Mouse (Mus musculus) lung, postnatal 25 days (tissue): ENCODE measurements around the gene Snx29.

ENCODE experiments used
- DNase-seq: peaks from one replicate; pipeline ENCODE4 v3.0.0; 2022; ENCODE audit warnings: low spot score

Snx29 gene

GRCm38 (mm10) chr16:11731014-11731535 lies 408.4 kb downstream of the Snx29 start:
- DNase-seq: no peak

GRCm38 (mm10) chr16:11738341-11738740 lies 415.6 kb downstream of the Snx29 start:
- no peak for DNase-seq

DNA sequence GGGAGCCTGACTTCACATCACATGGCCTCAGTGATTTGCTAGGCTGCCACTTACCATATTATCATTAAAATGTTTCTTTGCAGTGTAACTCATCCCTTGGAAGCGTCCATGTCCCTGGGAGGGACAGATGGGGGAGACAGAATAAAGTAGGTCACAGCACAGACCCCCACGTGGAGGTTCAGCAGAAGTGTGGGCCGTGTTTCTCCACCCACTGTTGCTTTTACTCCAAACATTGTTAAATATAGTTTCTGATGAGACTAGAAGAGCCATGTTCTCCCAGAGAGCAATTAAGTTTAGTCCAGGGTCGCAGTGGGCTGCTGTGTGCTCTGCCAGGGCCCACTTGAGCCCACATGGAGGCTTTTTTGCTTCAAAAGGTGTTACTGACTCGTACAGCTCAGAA lies 419.2 kb downstream of the Snx29 start:
- DNase-seq: no peak

DNA sequence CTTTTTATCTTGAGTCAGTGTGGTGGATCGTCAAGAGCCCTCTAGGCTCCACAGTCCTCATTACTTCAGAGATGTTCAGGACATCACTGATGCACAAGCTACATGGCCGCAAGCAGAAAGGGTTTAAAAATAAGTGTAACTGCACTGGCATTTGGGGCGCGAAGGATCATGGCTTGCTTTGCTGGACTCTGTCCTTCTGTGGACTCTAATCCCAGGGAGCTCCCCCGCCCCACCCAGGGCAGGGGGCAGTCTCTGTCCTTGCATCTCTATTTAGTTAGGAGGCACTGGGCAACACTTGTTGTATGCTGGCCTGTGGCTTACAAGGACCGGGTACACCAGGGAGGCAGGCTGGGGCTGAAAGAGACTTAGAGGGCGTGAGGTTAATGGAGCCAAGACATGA lies 419.6 kb downstream of the Snx29 start:
- DNase-seq: no peak

DNA sequence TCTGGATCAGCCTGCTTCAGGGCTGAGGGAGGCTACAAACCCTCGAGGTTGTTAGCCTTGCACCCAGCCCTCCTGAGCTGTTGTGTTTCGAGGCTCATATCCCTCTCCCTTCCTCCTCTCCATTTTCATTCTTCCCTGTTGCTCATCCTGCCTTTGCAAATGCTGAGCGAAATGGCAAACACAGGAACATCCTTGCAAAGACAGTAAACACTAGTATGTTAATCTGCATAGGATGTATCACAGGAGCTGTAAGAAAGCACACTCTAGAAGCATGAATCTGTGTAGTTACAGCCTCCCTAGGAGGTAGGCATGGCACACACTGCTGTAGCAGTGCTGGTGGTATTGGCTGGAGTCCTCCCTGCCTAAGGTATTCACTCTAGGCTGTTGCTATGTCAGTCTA lies 420.3 kb downstream of the Snx29 start:
- no peak for DNase-seq

DNA sequence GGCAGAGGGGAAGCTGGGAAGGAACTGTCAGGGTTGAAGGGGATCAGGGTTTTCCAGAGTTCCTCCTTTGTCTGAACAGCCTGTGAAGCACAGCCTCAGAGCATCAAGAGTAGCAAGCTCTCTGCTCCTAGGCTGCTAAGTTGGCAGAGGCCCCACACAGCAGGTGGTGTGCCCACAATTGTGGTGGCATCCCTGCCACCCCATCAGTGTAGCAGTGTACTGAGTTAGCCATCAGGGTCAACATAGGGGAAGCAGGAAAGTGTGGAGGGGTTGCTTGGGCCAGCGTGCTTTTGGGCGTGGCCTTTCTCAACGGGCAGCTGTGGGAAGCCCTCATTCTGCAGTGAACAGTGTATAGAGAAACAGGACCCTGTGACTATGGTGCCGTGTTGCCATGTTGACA lies 421.0 kb downstream of the Snx29 start:
- DNase-seq: no peak

- no peak for DNase-seq
These were observed 423.3 kb downstream of the Snx29 start for GRCm38 (mm10) chr16:11746036-11746435.

DNA sequence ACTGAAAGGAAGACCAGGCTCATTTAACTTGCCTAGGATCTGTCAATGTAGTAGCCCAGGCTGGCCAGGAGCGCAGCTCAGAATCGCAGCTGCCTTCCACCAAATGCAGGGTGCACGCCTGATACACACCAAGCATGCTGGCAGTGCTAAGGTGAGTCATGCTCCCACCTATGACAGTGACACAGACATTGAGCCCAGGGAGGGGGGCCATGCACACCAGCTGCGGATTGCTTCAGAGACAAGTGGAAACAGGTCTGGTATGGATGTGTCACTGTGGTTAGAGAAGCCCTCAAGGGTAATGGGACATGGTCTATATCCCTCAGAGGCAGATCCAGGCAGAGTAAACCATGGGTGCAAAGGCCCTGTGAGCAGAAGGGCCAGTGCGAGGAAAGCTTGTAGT lies 425.2 kb downstream of the Snx29 start:
- DNase-seq: no peak

- no peak for DNase-seq
These were observed 426.4 kb downstream of the Snx29 start for GRCm38 (mm10) chr16:11749111-11749510.

GRCm38 (mm10) chr16:11750605-11751004 lies 427.9 kb downstream of the Snx29 start:
- no peak for DNase-seq

DNA sequence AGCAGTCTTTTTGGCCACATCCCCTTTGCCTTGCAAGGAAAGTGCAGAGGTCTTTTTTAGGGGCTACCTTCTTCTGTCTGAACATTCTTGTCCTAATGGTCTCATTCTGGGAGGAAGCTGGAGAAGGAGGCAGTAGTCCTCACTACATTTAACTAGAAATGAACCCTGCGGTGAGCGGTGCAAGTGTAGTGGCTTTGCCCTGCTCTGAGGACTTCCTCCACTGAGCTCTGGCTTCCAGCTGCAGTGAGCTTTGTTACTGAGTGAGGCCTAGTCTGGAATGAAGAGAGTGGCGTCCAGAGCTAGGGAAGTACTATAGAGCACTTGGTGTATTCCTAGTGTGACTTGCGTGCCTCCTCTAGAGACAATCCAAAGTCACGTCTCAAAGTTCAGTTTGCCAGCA lies 429.8 kb downstream of the Snx29 start:
- DNase-seq: no peak

DNA sequence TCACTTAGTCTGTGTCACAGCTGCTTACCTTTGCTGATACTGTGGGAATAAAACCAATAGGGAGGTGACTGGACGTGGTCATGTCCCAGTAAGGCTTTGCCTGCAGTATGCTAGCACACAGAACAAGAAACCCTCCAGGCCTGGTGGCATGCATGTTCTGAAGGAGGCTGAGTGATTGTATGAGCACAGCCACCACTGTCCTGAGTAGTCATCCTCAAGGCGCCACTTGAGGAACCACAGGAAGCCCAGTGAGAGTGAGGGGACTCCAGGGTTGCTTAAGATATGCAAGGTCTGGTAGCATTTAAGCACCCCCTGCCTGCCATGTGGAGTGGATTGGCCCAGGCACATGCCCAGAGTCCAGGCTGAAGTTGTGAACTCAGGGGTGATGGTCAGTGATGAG lies 430.8 kb downstream of the Snx29 start:
- DNase-seq: no peak

- no peak for DNase-seq
These were observed 431.4 kb downstream of the Snx29 start for GRCm38 (mm10) chr16:11754136-11754535.

DNA sequence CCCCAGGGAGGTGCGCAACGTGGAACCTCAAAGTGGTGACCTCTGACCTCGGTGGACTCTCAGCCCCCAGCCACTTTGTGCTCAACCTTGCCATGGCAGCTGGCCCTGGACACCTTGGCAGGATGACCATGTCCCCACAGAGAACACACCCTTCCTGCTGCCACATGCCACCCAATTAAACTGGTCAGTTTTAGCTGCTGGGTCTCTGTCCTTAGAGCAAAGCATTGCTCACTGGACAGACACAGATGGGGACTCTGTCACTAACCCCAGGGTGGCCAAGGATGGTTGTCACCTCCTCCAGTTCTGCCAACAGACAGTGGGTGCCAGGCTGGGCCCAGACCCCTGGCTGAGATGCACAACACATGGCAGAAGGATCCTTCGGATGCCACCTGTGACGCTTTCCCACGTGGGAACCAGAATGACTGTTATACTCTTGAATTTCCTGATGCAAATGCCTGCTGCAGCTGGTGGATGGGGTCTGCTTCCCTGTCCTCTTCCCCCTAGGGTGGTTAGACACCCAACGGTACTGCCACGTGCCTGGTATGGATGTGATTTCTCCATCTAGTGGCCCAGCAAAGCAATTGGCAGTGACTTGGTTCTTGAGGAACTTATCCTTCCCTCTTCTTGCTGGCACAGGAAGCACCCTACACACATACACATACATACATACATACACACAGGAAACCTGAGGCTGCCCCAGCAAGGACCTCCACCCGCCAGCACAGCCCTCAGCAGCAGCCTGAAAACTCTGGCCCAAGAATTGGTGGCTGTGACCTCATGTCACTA lies 432.8 kb downstream of the Snx29 start:
- no peak for DNase-seq

- DNase-seq: no peak
These were observed 434.0 kb downstream of the Snx29 start for GRCm38 (mm10) chr16:11756598-11757245.

GRCm38 (mm10) chr16:11757471-11757870 lies 434.8 kb downstream of the Snx29 start:
- DNase-seq: no peak

- DNase-seq: peak; percentile 53
These were observed 435.2 kb downstream of the Snx29 start for GRCm38 (mm10) chr16:11757951-11758350.

- no peak for DNase-seq
These were observed 449.6 kb downstream of the Snx29 start for GRCm38 (mm10) chr16:11772318-11772717.

- no peak for DNase-seq
These were observed 451.6 kb downstream of the Snx29 start for GRCm38 (mm10) chr16:11774321-11774720.

DNA sequence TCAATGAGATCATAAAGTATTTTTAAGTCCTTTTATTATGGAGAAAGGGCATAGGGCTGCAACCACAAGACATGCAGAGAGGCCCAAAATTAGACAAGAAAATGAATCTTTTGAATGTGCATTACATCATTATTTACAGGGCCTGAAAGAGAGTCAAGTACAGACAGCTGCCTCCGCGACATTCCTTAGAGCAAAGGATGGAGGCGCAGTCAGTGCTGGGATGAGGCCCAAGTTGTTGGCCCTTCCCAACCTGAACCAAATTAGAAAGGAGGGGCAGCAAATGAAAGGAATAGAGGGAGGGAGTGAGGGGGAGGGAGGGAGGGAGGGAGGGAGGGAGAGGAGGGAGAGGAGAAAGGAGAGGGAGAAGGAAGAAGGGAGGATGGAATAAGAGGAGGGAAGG lies 453.8 kb downstream of the Snx29 start:
- no peak for DNase-seq

DNA sequence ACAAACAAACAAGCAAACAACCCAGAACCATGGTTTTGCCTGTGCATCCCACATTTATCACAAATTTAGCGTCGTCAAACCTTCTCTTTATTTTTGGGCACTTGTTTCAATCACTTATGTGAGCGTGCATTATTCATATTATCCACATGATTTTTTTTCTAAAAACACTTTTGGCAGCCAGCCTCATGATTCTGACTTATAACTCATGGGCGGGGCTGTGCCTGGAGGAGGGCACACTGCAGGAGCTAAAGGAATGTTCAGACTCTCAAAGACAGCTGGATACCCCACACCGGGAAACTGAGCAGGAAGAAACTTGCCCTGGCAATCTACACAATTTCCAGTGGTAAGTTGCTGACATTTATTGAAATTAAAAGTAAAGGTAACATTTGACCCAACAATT lies 455.5 kb downstream of the Snx29 start:
- DNase-seq: no peak

DNA sequence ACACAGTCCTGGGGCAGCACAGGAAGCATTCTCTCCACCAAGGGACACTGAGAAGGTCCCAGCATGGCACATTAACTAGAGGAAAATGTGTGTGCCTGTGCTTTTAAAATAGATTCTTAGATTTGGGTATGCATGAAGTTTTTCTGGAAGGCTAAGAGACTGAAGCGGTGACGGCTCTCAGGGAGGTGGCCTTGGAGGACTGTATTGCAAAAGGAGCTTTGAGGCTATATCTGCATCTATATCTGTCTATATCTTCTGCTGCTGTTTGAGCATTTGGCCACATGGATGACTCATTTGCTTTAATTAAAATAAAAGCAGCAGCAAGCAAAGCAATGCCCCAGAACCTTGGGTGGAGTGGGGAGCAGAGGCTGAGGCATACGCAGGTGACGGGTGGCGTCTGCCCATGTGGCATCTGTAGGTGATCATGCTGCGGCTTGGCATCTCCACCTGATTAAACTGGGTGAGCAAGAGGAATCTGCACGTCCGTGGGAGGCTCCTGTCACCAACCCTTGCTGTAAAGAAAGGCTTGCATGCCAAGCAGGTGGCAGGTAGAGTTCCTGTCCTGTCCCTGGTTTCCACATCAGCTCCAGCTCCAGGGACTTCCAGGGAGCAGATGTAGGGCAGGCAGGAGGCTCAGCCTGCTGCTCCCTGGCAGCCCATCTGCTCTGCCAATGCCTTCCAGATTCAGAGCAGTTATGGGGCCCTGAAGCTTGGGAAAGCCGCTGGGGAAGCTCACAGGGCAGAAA lies 456.2 kb downstream of the Snx29 start:
- no peak for DNase-seq

DNA sequence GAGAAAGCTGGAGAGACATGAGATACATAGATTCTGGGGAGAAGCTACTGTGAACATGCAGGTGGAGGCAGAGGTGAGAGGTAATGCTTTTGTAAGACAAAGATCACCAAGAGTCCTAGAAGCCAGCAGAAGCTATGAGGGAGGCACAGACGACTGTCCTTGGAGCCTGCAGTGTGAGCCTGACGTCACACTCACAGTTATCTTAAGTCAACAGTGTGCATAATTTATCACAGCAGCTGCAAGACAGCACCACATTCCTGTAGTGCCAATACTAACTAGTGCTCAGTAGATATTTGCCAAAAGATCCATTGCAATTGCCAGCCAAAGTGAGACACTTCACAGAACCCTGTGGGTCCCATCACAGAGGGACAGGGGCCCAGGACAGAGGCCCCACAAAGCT lies 459.4 kb downstream of the Snx29 start:
- no peak for DNase-seq
